Mouse (Mus musculus) layer of hippocampus, adult 9-10 months (tissue): ENCODE results near the gene Klhl5.

Source experiments
- DNase-seq: peaks from one replicate; pipeline ENCODE4 v3.0.0; 2022; ENCODE audit warnings: low spot score

Gene Klhl5

DNA sequence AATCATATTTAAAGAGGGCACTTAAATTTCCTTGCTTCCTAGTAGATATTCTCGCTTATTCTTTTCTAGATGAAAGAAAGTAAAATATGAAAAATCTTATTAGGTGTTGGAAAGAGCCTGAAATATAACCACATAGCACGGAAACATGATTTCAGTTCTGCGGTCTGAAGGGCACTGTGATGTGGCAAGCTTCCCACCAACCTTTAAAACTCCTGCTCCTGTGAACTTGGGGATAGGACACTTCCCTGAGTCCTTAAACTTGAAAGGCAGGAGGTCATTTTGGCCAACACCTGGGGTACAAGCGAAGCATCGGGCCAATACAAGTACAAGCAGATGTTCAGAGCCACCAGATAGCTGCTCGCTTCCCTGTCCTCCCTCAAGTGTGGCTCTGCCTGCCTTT, 42.4 kb downstream of the Klhl5 start:
- no peak for DNase-seq

DNA sequence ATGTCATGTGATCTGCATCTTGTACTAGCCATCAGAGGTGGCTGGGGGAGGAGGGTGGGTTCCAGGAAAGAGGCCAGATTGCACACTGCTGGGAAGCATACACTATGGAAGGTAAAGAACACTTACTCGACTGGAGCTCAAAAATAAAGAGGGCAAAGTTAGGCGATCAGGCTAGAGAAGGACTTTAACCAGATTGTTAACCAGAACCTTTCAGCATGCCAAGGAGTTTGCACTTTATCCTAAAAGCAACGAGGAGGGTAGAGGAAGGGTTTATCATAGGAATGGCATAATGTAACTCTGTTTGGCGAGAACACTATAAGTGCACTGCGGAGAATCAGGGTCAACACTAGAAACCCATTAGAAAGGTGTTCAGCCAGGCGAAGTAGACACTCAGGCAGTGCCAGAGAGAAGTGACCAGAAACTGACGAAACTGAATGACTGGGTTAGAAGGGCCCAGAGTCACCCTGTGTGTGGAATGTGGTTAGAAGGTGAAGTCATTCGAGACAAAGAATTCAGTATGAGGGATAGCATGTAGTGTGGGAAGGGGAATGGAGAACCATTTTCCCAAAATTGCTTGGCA, 43.1 kb downstream of the Klhl5 start:
- DNase-seq: no peak

DNA sequence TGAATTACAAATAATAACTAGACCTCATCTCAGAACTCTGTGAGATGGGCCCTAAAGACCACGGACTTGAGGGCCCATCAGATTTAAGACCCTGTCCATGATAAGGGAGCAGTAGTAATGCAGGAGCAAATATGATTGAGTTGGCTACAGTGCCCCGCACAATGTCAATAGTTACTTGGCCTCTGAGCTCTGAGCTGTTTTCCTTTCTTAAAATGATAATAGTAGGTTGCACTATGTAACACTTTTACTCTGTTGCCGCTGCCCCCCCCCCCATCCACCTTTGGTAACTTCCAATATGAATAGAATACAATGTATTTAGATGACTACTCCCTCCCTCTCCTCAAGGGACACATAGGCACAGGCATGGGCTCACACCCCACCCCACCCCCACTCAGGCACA, 43.9 kb downstream of the Klhl5 start:
- DNase-seq: no peak

DNA sequence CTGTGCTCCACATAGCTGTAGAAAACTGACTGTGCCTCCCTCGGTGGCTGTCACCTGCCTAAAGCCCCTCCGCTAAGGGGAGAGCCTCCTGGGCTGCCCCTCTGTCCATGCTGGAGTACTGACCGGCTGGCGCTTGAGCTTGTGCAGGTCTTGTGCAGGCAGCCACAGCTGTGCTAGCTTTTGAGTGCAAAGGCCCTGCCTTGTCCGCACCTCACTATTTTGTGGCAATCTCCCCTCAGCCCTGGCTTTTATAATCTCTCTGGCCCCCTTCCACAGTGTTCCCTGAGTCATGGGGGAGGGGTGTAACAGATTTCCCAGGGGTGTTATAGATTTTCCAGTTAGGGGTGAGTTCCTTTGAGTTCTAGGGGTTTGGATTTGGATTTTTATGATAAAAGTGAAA, 44.4 kb downstream of the Klhl5 start:
- DNase-seq: no peak

DNA sequence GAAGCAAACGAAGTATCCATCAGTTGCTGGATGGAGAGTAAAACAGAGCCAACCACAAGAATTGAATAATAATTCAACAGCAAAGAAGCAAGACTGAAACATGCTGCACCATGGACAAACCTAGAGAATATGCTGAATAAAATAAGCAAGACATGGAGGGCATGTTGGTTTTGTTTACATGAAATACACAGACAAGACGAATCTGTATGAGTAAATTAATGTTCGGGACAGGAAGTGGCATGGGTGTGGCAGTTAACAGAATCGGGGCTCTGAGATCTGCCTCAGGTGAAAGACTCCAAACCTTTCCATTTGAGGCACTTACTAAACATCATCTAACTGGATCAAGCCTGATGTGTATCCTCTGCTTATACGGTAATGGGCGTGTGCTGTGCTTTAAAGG, 46.9 kb downstream of the Klhl5 start:
- DNase-seq: no peak

DNA sequence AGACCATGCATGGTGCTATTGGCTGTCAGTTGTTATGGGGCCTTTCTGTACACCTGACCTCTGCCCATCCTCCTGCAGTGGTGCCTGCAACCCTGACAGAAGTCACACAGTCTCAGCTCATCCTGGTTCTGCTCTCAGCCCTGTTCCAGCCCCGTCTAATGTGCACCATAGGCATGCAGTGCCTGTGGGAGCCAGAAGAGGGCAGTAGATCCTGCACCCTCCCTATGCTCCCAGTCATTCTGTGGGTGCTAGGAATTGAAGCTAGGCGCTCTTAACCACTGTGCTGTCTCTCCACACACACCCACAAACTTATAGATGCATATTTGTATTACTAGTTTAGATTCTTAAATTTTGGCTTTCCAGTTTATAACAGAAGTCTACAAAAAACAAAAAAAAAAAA, 49.5 kb downstream of the Klhl5 start:
- no peak for DNase-seq

DNA sequence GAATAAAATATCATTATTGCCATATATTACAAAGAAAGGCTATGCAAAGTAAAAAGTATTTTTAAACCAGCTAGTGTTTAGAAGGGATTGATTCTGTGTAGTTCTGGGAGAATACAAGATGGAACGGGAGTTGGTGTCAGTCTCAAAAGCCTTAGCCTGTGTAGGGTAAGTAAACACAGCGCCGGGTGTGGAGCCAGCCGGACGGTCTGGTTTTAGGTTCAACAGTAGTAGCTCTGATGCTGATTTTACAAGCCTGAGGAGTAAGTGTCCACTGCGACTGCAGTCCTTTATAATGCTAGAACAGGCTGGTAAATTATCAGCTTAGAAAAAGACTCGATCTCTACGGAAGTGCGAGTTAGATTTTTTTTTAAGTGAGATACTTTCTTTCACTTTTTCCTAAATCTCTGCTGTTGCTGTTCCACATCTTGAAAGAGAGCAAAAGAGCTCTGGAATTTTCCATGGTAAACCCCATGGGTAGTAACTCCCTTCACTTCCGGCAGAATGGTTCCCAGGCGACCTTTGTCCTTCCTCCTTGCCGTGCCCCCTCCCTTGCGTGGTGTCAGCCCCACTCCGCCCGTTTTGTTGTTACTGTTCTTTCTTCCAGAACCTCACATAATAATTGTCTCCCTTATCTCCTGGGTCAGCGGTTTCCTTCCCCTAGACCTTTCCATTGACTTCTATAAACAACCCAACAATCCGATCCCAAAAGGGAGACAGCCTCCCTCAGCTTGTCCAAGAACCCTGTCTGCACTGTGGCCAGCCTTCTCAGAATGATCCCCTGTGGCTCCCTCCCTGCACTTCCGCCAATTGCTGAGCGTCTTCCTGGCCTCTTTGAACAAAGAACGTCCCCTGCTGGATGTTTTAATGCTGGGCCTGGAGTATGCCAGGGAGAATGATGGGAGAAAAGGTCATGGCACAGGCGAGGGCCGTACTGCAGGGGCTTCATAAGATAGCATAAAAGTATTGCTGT, 50.4 kb downstream of the Klhl5 start:
- no peak for DNase-seq

DNA sequence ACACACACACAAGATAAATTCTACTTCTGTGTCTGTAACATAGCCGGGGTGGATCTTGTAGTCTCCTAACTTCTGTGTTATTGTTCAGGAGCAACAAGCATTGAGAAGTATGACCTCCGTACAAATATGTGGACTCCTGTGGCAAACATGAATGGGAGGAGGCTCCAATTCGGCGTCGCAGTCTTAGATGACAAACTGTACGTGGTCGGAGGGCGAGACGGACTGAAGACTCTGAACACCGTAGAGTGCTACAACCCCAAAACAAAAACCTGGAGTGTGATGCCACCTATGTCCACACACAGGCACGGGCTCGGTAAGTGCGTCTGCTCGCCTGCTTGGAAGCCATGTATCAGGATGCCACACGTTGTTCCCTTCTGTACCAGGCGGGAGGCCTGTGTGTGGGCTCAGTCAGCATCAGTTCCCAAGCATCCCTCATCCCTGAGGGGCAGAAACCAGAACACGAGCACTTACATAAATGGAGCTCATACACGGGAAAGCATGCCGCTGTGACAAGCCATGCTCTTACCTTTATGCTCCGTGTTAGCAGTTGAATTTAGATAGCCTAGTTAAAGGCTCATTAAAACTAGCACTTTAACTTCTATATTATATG, 51.5 kb downstream of the Klhl5 start:
- no peak for DNase-seq

DNA sequence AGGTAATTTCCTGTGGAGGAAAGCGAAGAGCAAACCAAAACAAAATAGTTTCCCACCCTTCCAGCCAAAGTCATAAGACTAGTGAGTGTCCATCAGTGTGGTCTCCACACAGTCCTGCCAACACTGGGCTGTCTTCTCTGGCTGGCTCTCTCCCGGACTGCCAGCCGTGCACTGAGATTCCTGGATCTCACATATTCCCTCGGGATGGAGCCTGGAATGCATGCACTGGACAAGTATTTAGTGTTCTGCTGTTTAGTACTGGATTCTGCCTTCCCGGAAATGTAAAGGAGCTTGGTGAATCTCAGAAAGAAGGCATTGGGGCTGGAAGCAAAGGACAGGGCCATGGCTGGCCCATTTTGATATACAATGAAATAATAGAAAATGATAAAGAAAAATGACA, 55.7 kb downstream of the Klhl5 start:
- DNase-seq: no peak

DNA sequence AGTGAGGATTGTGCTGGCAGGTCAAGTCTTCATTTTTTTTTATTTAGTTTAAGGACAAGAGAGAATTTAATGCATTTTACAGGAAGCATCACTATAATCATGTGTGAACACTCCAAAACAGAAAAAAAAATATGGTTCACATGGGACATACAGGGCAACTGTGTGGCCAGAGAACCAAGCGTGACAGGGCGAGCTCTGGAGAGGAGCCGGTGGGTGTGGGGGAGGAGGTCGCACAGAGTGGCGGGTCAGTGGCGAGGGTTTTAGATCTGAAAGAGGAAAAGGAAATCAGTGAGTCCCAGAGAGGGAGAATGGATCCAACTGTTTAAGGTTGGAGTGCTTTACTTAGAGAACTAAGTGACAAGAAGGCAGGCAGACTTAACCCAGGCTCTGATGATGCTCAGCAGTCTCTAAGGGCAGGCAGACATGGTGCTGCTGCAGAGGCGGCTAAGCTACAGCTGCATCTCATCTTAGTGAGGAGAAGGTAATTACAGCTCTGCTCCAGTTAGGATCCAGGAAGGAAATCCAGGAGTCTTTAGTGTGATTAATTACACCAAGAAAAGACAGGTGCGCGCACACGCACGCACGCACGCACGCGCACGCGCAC, 56.3 kb downstream of the Klhl5 start:
- no peak for DNase-seq

DNA sequence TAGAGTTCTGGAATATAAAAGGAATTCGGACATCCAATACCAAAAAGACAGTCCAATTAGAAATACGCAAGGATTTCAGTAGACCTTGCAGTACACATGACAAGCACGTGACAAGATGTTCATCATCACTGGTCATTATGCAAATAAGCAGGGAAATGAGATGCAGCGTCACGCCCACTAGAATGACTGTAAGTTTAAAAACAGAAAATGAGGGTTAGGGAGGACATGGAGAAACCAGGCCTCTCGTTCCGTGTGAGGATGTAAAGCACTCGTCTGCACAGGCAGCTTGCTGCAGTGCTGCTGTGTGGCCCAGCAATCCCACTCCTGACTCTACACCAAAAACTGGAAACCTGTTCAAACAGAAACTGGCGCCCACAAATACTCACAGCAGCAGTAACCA, 62.9 kb downstream of the Klhl5 start:
- no peak for DNase-seq

DNA sequence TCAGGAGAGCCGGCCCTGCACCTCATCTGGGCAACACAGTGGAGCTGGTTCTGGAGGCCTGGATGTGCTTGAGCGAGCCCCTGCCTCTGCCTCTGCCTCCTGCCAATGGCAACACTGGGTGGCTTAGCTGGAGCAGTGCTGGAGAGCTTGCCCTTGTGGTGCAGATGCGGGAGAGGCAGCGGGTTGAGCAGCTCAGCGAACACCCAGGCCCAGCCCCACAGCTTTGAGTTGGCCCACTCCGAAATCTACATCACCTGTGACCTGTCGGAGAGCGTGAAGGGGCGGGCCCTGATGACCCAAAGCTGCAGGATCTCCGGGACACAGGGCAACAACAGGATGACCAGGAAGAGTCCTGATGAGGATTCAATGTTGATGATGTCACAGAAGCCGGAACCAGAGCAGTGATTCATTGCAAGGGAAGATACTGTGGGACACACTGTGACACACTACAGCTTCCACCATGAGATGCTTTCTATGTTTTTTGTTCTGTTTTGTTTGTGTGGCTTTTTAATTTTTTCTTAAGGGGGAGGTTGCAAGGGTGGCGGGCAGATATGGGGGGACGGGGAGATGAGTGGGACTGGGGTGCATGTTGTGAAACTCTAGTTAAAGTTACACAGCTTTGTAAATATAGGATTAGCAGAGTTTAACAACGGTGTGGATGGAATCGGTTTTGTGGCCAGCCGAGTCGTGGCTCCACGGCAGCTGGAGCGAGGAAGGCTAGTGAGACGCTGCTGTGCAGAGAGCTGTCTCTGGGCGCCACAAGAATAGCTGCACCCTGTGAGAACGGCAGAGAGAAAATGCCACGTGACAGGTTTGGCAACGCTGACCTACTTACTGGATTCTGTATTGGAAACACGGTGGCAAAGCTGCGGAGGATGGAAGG, 67.9 kb downstream of the Klhl5 start:
- peak; percentile 62 for DNase-seq

DNA sequence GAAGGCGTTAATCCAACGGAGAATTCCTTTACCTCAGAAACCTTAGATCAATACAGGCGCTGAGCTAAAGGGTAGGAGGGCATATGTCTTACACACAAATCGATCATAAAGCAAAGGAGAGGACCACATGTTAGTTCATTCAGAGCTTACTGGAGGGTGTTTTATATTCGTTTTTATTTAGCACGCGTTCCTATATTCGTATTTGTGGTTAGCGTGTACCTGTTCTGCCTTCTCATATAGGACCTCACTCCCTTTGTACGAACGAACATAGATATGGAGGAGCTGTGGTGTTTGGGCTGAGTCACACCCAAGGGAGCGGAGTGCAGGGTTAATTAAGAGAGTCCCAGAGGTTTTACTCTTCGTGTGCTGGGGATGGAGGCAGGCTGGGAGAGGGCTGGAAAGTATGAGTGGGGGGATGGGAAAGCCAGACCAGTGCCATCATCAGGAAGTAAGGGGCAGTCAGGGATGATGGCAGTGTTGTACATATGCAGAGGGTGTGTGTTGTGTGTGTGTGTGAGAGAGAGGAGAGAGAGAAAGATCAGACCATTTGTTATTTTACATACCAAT, 68.7 kb downstream of the Klhl5 start:
- no peak for DNase-seq

DNA sequence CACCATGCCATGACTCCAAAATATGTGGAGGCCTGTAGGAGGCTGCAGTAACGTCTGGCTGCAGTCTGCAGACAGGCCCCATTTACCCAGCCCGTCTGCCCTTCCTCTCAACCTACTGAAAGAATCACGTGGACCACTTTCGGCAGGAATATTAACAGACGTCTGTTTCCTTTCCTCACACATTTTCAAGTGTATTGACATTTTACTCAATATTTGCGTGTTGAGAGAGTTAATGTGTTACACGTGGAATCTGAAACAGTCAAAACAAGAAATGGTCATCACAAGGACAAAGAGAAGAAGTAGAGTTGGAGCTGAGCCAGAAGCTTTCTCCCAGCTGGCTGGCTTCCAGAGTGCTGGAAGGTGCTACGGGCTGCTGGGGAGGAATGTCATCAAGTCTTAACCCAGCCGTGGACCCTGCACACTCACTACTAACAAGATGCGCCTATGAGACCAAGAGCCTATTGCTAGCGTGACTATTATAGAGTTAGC, 69.7 kb downstream of the Klhl5 start:
- no peak for DNase-seq

DNA sequence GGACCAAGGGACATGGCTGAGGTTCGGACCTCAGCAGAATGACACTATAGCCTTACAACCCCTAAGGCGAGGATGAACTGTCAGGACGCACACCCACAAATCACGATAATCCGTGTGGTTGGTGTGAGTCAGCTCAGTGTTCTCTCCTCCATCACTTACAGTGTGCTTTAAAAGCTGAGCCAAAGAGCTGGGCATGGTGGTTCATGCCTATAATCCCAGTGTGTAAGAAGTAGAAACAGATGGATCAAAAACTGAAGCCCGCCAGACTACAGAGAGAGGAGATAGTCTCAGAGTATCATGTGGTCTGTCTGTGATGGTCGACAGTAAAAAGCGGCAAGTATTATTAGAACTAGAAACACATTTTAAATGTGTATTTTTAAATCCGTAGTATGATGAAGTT, 71.1 kb downstream of the Klhl5 start:
- DNase-seq: no peak

DNA sequence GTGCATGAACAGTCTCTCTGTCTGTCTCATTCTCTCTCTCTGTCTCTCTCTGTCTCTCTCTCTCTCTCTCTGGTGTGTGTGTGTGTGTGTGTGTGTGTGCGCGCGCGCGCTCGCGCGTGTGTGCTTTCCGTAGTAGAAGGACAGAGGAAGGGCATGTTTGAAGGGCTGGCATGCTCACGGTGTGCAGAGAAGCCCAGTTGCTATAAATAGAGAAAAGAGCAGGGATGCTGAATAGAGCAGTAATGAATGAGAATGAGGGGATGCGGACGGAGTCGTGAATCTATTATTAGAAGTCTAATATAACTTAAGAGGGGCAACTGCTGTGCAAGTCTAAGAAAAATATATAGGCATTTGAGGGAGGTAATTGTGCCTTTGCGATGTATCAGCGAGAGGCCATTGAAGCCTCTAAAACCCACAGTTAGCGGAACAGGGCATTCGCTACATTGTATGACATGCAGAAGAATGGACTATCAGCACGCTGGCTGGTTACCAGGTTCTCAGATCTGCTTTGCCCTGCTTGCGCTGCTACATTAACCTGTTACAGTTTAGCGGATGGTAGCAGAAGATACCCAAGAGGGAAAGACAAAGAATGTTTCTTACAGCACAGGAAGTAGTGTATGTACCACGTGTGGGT, 73.9 kb downstream of the Klhl5 start:
- DNase-seq: no peak

DNA sequence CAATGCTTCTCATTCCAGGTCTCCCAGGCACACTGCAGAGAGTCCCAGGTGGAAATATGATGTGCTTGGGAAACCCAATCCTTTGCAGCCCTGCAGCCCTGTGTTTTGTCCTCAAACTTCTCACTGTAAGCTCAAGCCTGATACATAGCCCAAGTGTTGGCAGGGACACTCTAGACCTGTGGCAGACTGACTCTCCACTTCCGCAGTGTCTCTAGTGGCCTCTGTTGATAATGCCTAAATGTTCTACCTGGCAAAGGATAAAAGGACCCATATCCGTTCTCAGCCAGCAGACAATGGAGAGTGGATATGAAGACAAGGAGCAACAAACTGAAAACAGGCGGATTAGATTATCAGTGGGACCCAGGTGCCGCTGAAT, 74.4 kb downstream of the Klhl5 start:
- no peak for DNase-seq

DNA sequence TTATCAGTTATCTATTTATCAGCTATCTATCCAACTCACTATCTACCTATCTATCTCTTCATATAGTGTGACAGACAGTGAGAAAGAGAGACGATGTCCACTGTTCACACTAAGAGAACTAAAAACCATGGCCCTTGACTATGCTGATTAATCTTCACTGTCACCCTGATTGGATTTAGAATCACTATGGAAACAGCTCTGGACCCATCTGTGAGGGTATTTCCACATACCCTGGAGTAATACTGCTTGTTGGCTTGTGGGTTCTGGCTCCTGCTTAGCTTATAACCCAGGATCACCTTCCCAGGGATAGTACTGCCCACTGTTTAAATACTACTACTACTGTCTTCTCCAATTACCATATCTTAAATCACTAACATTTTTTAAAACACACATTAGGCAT, 74.9 kb downstream of the Klhl5 start:
- no peak for DNase-seq

DNA sequence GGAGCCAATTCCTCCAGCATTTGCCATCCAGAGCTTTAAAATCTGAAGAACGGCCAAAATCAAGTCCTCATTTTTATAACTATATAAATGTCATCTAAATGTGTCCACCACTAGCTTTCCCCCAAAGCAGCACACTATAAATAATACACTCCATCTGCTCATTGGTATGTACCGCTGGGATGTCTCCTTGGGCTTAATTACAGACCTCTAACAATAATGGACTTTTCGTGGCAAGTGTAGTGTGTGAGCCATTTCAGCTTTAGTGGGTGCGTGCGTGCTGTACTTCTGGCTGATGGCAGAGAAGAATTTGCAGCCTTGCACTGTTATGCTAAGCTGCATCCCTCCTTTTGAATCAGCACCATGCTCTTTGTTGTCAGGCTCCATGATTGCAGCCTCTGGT, 84.3 kb downstream of the Klhl5 start:
- DNase-seq: no peak

DNA sequence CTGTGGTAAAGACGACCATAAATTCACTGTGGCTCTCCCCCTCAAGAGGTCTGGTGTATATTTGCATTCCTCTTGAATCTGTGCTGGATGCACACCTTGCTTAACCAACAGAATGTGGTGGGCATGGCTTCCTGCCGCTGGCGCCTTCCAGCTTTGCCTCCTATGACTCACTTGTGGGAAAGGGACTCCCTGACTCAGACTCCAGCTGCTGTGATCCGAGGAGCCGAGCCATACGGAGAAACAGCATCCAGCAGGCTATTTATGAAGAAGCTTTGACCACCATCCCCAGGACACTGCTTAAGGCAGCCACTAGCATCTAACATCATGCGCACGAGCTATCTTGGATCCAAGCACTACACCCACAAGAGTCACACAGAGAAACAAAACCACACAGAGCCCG, 87.1 kb downstream of the Klhl5 start:
- DNase-seq: no peak
